ENCODE assay signal across 22 mouse cellular contexts in the genomic region with DNA sequence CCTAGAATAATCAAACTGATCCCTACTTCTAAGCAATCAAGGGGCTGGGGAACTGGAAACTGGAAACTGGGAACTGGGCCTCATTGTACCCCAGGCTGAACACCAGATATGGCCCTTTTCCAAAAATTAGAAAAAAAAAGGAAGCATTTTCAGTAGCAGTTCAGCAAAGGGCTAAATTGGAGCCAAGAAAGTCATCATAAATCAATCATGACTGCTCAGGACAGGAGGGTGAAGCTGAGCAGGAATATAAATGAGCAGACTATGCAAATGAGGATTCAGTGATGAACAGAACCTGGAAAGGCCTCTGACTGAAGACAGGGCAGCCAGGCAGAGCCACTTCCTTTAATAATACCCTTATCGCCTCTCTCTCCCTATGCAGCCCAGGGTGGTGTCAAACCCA. TPM values are rescaled to one million over a fixed set of nuclear protein-coding genes. Genes with fewer than 3 reads are reported as not detected.
DNase-seq lines count a peak whose midpoint lies in the region; ATAC-seq lines count a peak whose summit lies in the region.
"Had no signal": no experiment of that assay in that cellular context is flagged by ENCODE, and none has a peak within 500 bp of the region (broad histone marks: within the 10 kb centered on the region; RNA-seq: fewer than 3 reads in every experiment).

No protein-coding gene starts in this region.

- WGBS in forebrain, embryonic 14.5 days, result 24% methylated on average over 1 of the region's 1 CpGs
- WGBS in forebrain, embryonic 12.5 days, result 65% methylated on average over 1 of the region's 1 CpGs
- WGBS in midbrain, embryonic 14.5 days, result 28% methylated on average over 1 of the region's 1 CpGs

- no peaks in the 10 kb centered on the region for H3K27me3 ChIP-seq in forebrain, embryonic 14.5 days (replicated peaks; ENCODE audit: control insufficient read depth, insufficient read depth, low read length)
- H3K27me3 ChIP-seq in forebrain, embryonic 12.5 days, result peaks cover 5% of the 10 kb centered on the region
- H3K27me3 ChIP-seq in midbrain, embryonic 14.5 days (ENCODE audit: control insufficient read depth, insufficient read depth, low read length), result no peaks in the 10 kb centered on the region

- no peaks in the 10 kb centered on the region for H3K9me3 ChIP-seq in forebrain, embryonic 14.5 days (replicated peaks; ENCODE audit: control insufficient read depth, low read length)
- H3K9me3 ChIP-seq in forebrain, embryonic 12.5 days, result no peaks in the 10 kb centered on the region
- H3K9me3 ChIP-seq in midbrain, embryonic 14.5 days (ENCODE audit: control insufficient read depth, low read length), result no peaks in the 10 kb centered on the region
- H3K9me3 ChIP-seq: embryonic facial prominence, embryonic 15.5 days; G1E; heart, embryonic 15.5 days; kidney, embryonic 15.5 days had no signal

- H3K27ac ChIP-seq in forebrain, embryonic 14.5 days (ENCODE audit: low read depth, low read length), result no peak overlapping the region
- H3K27ac ChIP-seq in forebrain, embryonic 12.5 days, result no peak overlapping the region
- H3K27ac ChIP-seq in midbrain, embryonic 14.5 days (replicated peaks; ENCODE audit: low read depth, low read length), result 0 out of 2 replicates have a peak overlapping the region, but pooled peaks have one; percentile 38
- H3K27ac ChIP-seq: embryonic facial prominence, embryonic 15.5 days; heart, embryonic 15.5 days; kidney, embryonic 15.5 days had no signal

- peaks cover 20% of the 10 kb centered on the region for H3K4me1 ChIP-seq in forebrain, embryonic 14.5 days (ENCODE audit: control insufficient read depth, insufficient read depth, low read length)
- peaks cover 28% of the 10 kb centered on the region for H3K4me1 ChIP-seq in forebrain, embryonic 12.5 days
- peaks cover 32% of the 10 kb centered on the region for H3K4me1 ChIP-seq in midbrain, embryonic 14.5 days (ENCODE audit: control insufficient read depth, insufficient read depth, low read length)

- 0 out of 2 replicates have a peak, but pooled peaks have one; percentile 10 for ATAC-seq in forebrain, embryonic 14.5 days
- ATAC-seq in forebrain, embryonic 12.5 days (ENCODE audit: low FRiP score), result no peak
- 0 out of 2 replicates have a peak, but pooled peaks have one; percentile 32 for ATAC-seq in midbrain, embryonic 14.5 days (ENCODE audit: low FRiP score, low TSS enrichment)
- ATAC-seq: intestine, postnatal 0 days had no signal

- no peak overlapping the region for H3K4me2 ChIP-seq in forebrain, embryonic 14.5 days (ENCODE audit: low read length)
- no peak overlapping the region for H3K4me2 ChIP-seq in forebrain, embryonic 12.5 days
- H3K4me2 ChIP-seq in midbrain, embryonic 14.5 days (ENCODE audit: low read length), result no peak overlapping the region
- H3K4me2 ChIP-seq: embryonic facial prominence, embryonic 15.5 days; heart, embryonic 15.5 days; kidney, embryonic 15.5 days had no signal

- no peaks in the 10 kb centered on the region for H3K36me3 ChIP-seq in forebrain, embryonic 14.5 days (ENCODE audit: control insufficient read depth, insufficient read depth, low read length)
- H3K36me3 ChIP-seq in forebrain, embryonic 12.5 days (replicated peaks), result no peaks in the 10 kb centered on the region
- H3K36me3 ChIP-seq in midbrain, embryonic 14.5 days (ENCODE audit: control insufficient read depth, insufficient read depth, low read length), result no peaks in the 10 kb centered on the region
- H3K36me3 ChIP-seq: embryonic facial prominence, embryonic 15.5 days; G1E; heart, embryonic 15.5 days; kidney, embryonic 15.5 days had no signal

- H3K4me3 ChIP-seq in forebrain, embryonic 14.5 days (ENCODE audit: low read depth, low read length), result no peak overlapping the region
- no peak overlapping the region for H3K4me3 ChIP-seq in forebrain, embryonic 12.5 days (replicated peaks)
- H3K4me3 ChIP-seq in midbrain, embryonic 14.5 days (replicated peaks; ENCODE audit: low read depth, low read length), result no peak overlapping the region
- H3K4me3 ChIP-seq: embryonic facial prominence, embryonic 15.5 days; heart, embryonic 15.5 days; kidney, embryonic 15.5 days had no signal

- H3K9ac ChIP-seq in forebrain, embryonic 14.5 days (ENCODE audit: low read length), result no peak overlapping the region
- no peak overlapping the region for H3K9ac ChIP-seq in forebrain, embryonic 12.5 days
- H3K9ac ChIP-seq in midbrain, embryonic 14.5 days (replicated peaks; ENCODE audit: low read length), result no peak overlapping the region
- H3K9ac ChIP-seq: embryonic facial prominence, embryonic 15.5 days; heart, embryonic 15.5 days; kidney, embryonic 15.5 days had no signal

- peak; percentile 53 for DNase-seq in forebrain, embryonic 14.5 days (ENCODE audit: low spot score)
- DNase-seq in retina, postnatal 1 day, result peak; percentile 10
- no peak for DNase-seq in retina, embryonic 14.5 days (ENCODE audit: low spot score)
- DNase-seq in midbrain, embryonic 14.5 days, result peak; percentile 47
- no peak for DNase-seq in thymus, postnatal 0 days (ENCODE audit: low spot score)
- DNase-seq in frontal cortex, postnatal 36 days (ENCODE audit: low spot score in 2 of 2), result no peak
- DNase-seq: adrenal gland, postnatal 14 days; cerebellum, adult 11-12 months; cerebellum, postnatal 25 days; gastrocnemius, postnatal 25 days; heart, postnatal 4 days; layer of hippocampus, postnatal 36 days; liver; lung, postnatal 14 days; thymus, postnatal 25 days had no signal

RNA-seq across cellular contexts. Expression of gene Scg2, which starts 12.4 kb away (rescaled TPM):
- polyA plus RNA-seq in forebrain, embryonic 14.5 days (2014; fragmentation: Nextera tagmentation; extraction: Ambion mirVana), result 61.1 and 78.8 TPM in 2 replicates
- polyA plus RNA-seq in forebrain, embryonic 12.5 days (2016; fragmentation: Nextera tagmentation; extraction: Ambion mirVana), result 12.0 and 12.5 TPM in 2 replicates
- 96.8 and 106 TPM in 2 replicates for polyA plus RNA-seq in midbrain, embryonic 14.5 days (2014; fragmentation: Nextera tagmentation; extraction: Ambion mirVana)
- polyA plus RNA-seq in thymus, postnatal 0 days (2015; fragmentation: Nextera tagmentation; extraction: Ambion mirVana), result 0.49 and 0.75 TPM in 2 replicates
- polyA plus RNA-seq: G1E; testis, adult 2 months had no signal

Comparison
In these comparisons a context has a peak if more than half of its experiments do, and no peak if none do; other contexts are left out.
1. DNase-seq: peak in forebrain, embryonic 14.5 days (single experiment), retina, postnatal 1 day (single experiment) and midbrain, embryonic 14.5 days (single experiment); none in retina, embryonic 14.5 days (single experiment), thymus, postnatal 0 days (single experiment) and frontal cortex, postnatal 36 days (0 of 2).